ENCODE assay signal across 8 mouse cellular contexts in genomic region chr6:87582456-87582855, GRCm38 (mm10). TPM values are rescaled to one million over a fixed set of nuclear protein-coding genes. Genes with fewer than 3 reads are reported as not detected.
DNase-seq lines count a peak whose midpoint lies in the region; ATAC-seq and TF ChIP-seq lines count a peak whose summit lies in the region.

No protein-coding gene starts in this region.

- 26% methylated on average over 6 of the region's 6 CpGs for WGBS in heart, embryonic 12.5 days
- WGBS in liver, embryonic 14.5 days (ENCODE audit: insufficient replicate concordance) = 13% methylated on average over 6 of the region's 6 CpGs
- 82% methylated on average over 6 of the region's 6 CpGs for WGBS in midbrain, embryonic 13.5 days

- ATAC-seq in heart, embryonic 12.5 days (ENCODE audit: insufficient number of reproducible peaks, low FRiP score) = no peak
- no peak for ATAC-seq in liver, embryonic 14.5 days (ENCODE audit: insufficient read depth)
- no peak for ATAC-seq in midbrain, embryonic 13.5 days

- peaks cover 26% of the 10 kb centered on the region; the same call in 1 of the 2 replicates for H3K27me3 ChIP-seq in heart, embryonic 12.5 days (replicated peaks)
- no peaks in the 10 kb centered on the region for H3K27me3 ChIP-seq in liver, embryonic 14.5 days (ENCODE audit: control insufficient read depth, insufficient read depth, low read length)
- no peaks in the 10 kb centered on the region for H3K27me3 ChIP-seq in midbrain, embryonic 13.5 days

- DNase-seq in 416B (ENCODE audit: low read depth) = peak; percentile 90
- DNase-seq in T-cell, adult 2 months (ENCODE audit: low spot score) = peak; percentile 8
- DNase-seq in liver, embryonic 14.5 days (ENCODE audit: low read depth in 3 of 3, low spot score in 3 of 3) = no peak
- DNase-seq in natural killer cell, adult 2 months (ENCODE audit: low spot score in 2 of 2) = no peak
- DNase-seq in retina, postnatal 1 day = no peak
- no peak for DNase-seq in layer of hippocampus, adult 18-20 months (ENCODE audit: low spot score in 2 of 2)

- H3K9me3 ChIP-seq in heart, embryonic 12.5 days (replicated peaks) = no peaks in the 10 kb centered on the region
- H3K9me3 ChIP-seq in liver, embryonic 14.5 days (ENCODE audit: control insufficient read depth, low read length) = no peaks in the 10 kb centered on the region
- H3K9me3 ChIP-seq in midbrain, embryonic 13.5 days = no peaks in the 10 kb centered on the region

- H3K36me3 ChIP-seq in heart, embryonic 12.5 days = no peaks in the 10 kb centered on the region
- H3K36me3 ChIP-seq in liver, embryonic 14.5 days (replicated peaks; ENCODE audit: control insufficient read depth, insufficient read depth, low read depth) = no peaks in the 10 kb centered on the region; the same call in none of the 2 replicates
- H3K36me3 ChIP-seq in midbrain, embryonic 13.5 days = no peaks in the 10 kb centered on the region

- peak overlapping the region; percentile 78 for H3K27ac ChIP-seq in heart, embryonic 12.5 days (ENCODE audit: poor library complexity, severe bottlenecking)
- H3K27ac ChIP-seq in liver, embryonic 14.5 days = peak overlapping the region; percentile 99
- H3K27ac ChIP-seq in midbrain, embryonic 13.5 days = no peak overlapping the region

- H3K4me1 ChIP-seq in heart, embryonic 12.5 days (replicated peaks) = peaks cover 26% of the 10 kb centered on the region
- peaks cover 51 to 53% of the 10 kb centered on the region in 2 experiments for H3K4me1 ChIP-seq in liver, embryonic 14.5 days (replicated peaks; ENCODE audit: control insufficient read depth in 2 of 2, insufficient read depth in 2 of 2, low read length in 1 of 2)
- H3K4me1 ChIP-seq in midbrain, embryonic 13.5 days (replicated peaks) = no peaks in the 10 kb centered on the region

- peak overlapping the region; percentile 17 for H3K4me2 ChIP-seq in heart, embryonic 12.5 days
- H3K4me2 ChIP-seq in liver, embryonic 14.5 days (ENCODE audit: low read depth) = peak overlapping the region; percentile 79
- H3K4me2 ChIP-seq in midbrain, embryonic 13.5 days (replicated peaks) = no peak overlapping the region

- H3K4me3 ChIP-seq in heart, embryonic 12.5 days = no peak overlapping the region
- H3K4me3 ChIP-seq in liver, embryonic 14.5 days (ENCODE audit: insufficient read depth in 1 of 2, low read depth in 2 of 2, low read length in 2 of 2) = peak overlapping the region in 1 of 2 experiments; percentile 41; a peak in 2 of 4 replicates
- H3K4me3 ChIP-seq in midbrain, embryonic 13.5 days (replicated peaks) = no peak overlapping the region

- H3K9ac ChIP-seq in heart, embryonic 12.5 days = no peak overlapping the region
- peak overlapping the region; percentile 64 for H3K9ac ChIP-seq in liver, embryonic 14.5 days (replicated peaks)
- H3K9ac ChIP-seq in midbrain, embryonic 13.5 days (replicated peaks) = no peak overlapping the region

- TF ChIP-seq EP300 in liver, embryonic 14.5 days (IDR thresholded peaks at IDR 0.05; ENCODE audit: low read depth) = no peak

- no peak for TF ChIP-seq CTCF in liver, embryonic 14.5 days (IDR thresholded peaks at IDR 0.05; ENCODE audit: low read depth)

RNA-seq across cellular contexts. Expression of gene Prokr1, which starts 8.1 kb away (rescaled TPM):
- 4.3 and 4.8 TPM in 2 replicates for polyA plus RNA-seq in heart, embryonic 12.5 days (2016; fragmentation: Nextera tagmentation; extraction: Ambion mirVana)
- polyA plus RNA-seq in liver, embryonic 14.5 days (2012; rRNA removed) = 2.9 TPM in 2 replicates
- 4.6 and 4.9 TPM in 2 replicates for polyA plus RNA-seq in liver, embryonic 14.5 days (2014; fragmentation: Nextera tagmentation; extraction: Ambion mirVana)
- polyA plus RNA-seq in midbrain, embryonic 13.5 days (2015; fragmentation: Nextera tagmentation; extraction: Ambion mirVana) = 2.1 and 2.5 TPM in 2 replicates
- total RNA-seq in layer of hippocampus, adult 18-20 months (2021) = under 1 TPM in 1 of 2 experiments, not detected in 1; 0.12 TPM

RNA-seq across cellular contexts. Expression of gene Arhgap25, which starts 49.4 kb away (rescaled TPM):
- 2.1 and 2.5 TPM in 2 replicates for polyA plus RNA-seq in heart, embryonic 12.5 days (2016; fragmentation: Nextera tagmentation; extraction: Ambion mirVana)
- 1.2 and 1.5 TPM in 2 replicates for polyA plus RNA-seq in liver, embryonic 14.5 days (2012; rRNA removed)
- 2.3 and 2.6 TPM in 2 replicates for polyA plus RNA-seq in liver, embryonic 14.5 days (2014; fragmentation: Nextera tagmentation; extraction: Ambion mirVana)
- 1.2 and 1.5 TPM in 2 replicates for polyA plus RNA-seq in midbrain, embryonic 13.5 days (2015; fragmentation: Nextera tagmentation; extraction: Ambion mirVana)
- total RNA-seq in layer of hippocampus, adult 18-20 months (2021) = 1 to 10 TPM; 1.7 to 2.9 TPM

Comparison
In these comparisons a context has a peak if more than half of its experiments do, and no peak if none do; other contexts are left out.
1. DNase-seq: peak in 416B (single experiment) and T-cell, adult 2 months (single experiment); none in liver, embryonic 14.5 days (0 of 3), natural killer cell, adult 2 months (0 of 2), retina, postnatal 1 day (single experiment) and layer of hippocampus, adult 18-20 months (0 of 2).